Mouse (Mus musculus) olfactory bulb, adult 2 months (tissue): Measurements from ENCODE around the gene Cmas.

Source experiments
- CTCF ChIP-seq: fragments of 200-500 bp; IDR thresholded peaks from 2 replicates; pipeline ENCODE4 v1.5.1; 2012; ENCODE audit warnings: low read depth, mild to moderate bottlenecking, low read length, moderate library complexity; ENCODE audit not compliant: insufficient read depth
- POLR2A ChIP-seq: fragments of 200-500 bp; IDR thresholded peaks from 2 replicates; pipeline ENCODE4 v1.6.1; 2012; ENCODE audit warnings: mild to moderate bottlenecking, low read depth, low read length, moderate library complexity; ENCODE audit not compliant: insufficient read depth

DNA sequence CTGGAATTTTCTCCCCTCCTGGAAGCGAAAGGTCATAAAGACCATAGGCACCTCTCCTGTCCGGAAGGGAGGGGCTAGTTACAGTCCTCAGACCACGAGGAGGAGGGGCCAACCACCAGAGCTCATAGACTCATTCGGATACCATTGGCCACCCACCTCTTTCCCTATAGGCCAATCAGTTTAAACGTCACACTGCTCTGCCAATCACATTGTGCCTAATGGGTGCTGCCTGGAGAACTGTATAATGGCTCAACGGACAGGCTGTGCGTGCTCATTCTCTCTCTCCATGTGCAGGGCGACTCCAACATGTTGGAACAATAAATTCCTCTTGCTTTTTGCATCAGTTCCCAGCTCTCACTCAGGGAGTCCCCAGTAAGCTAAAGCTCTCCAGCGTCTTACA is 5.1 kb upstream of the Cmas start:
- TF ChIP-seq CTCF (no peak), POLR2A (no peak)
